Mouse (Mus musculus) MN1 (cell line): ENCODE measurements around the gene Negr1.

Experiments used
- DNase-seq: peaks from one replicate; pipeline ENCODE4 v3.0.0-alpha.2; 2016; ENCODE audit warnings: low spot score

Negr1 gene

DNA sequence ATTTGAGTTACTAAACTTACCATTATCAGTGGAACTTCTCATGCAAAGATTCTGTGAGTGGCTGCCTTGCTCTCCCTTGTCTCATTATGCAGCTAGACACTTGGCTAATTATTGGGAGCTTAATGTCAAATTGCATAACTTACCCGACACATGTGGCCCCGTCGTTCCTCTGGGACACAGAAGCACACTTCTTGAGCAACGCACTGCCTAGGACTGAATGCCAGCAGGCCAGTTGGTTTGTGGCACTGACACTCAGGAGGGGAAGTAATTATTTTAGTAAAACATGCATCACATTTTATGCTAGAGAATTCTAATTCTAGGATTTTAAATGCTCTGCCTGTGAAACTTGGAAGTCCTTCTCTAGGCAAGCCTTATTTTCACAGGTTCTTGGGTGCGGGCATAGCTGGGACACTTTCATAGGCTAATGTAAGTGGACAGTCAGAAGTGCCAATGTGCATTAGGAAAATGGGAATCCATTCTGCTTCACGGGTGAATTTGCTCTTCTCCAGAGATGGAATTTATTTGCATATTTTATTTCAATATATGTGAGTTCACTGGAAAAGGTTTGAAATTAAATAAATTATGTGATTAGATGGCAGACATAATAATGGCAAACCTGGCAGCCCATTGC lies 234.6 kb downstream of the Negr1 start:
- no peak for DNase-seq

DNA sequence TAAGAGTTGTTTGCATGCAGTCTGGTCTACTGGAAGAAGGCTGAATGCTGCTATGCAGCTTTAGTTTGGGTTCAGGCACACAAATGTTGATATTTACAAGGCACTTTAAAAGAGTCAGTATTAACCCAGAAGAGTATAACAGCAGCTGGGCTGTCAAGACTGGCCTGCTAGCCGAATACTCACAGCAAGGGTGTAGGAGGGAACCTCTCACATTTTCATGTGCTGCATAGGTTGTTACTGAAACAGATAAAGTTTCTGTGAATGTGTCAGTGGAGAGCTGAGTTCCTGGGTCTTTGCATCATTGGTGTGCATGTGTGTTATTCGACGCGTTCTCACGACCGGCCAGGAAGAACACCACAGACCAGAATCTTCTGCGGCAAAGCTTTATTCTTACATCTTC lies 237.6 kb downstream of the Negr1 start:
- DNase-seq, result no peak

DNA sequence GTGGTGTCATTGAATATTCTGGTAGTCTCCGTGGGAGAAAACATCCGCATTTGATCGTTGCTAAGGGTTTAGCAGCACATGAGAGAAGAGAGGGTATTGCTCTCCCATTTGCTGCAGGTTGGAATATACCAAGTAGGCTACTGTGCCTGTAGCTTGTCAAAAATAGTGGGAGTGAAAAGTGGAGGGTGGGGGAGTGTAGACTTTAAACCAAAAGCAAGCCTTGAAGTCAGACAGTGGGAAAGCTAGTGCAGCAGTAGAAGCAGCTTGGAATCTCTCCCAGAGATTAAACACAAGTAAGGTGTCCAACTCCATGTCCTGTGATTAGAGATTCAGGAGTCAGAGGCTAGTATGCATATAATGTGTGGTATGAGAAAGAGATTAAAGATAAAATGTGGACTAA lies 248.2 kb downstream of the Negr1 start:
- no peak for DNase-seq

DNA sequence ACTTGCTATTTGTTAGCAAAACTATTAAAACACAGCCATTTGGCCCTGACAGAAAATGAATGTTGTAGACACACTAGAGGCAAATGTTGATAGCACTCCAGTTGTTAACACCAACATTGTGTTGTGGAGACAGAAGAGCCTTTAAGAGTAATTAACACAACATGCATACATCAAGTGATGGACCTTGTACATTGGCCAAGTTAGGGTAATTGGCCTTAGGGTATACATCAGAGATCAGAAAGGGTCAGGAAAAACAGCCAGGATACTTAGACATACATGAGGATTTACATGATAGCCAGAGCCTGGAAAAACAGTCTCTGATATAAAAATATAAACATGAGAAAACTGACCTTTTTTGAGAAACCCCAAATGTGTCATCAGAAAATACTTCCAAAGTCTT lies 255.3 kb downstream of the Negr1 start:
- no peak for DNase-seq

DNA sequence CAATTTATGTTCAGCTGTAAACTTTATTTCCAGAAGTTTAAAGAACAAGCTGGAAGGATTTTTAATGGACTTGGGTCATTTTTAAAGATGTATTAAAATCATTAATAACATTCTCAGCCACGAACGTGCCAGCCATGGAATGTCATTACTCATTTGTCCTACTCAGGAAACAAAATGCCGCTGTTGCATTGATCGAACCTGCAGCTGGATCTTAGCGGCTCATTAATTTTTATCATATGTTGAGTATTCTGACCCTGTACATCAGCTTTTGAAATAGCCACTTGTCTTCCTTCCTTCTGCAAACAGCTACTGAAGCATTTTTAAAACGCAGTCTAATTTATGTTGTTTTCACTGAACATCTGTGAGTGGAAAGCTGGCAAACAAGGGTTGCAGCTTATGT lies 255.9 kb downstream of the Negr1 start:
- DNase-seq, result no peak

DNA sequence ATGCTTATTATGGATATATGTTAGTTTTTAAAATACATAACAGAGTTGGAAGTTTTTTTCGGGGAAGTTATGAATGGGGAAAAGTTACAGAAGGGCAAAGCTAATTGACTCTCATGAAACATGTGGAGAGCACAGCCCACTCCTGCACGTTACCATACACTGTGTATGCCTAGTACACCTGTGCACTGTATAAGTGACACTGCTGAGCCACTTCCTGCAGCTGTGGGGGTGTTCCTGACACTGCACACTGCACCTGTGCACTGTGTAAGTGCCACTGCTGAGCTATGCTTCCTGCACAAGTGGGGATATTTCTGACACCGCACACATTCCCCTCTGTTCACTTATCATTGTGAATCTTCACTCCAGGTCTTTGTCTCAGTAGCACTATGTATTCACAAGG lies 261.4 kb downstream of the Negr1 start:
- DNase-seq, result no peak

DNA sequence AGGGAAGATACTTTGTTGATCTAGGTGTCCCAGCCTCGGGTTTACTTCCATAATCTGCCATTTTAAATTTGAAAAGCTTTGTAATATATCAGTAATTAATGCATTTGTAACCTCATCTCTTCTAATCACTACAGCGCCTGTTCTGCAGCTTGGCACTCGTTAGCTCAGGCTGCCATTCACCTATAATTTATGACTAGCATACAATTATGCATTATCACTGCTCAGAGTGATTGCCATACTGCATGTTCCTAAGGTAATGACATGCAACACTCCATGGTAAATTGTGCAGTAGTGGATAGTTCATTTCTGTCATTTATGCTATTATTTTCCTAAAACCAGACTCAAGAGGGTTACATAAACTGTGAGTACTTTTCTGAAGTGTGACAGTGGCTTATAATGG lies 272.3 kb downstream of the Negr1 start:
- no peak for DNase-seq

DNA sequence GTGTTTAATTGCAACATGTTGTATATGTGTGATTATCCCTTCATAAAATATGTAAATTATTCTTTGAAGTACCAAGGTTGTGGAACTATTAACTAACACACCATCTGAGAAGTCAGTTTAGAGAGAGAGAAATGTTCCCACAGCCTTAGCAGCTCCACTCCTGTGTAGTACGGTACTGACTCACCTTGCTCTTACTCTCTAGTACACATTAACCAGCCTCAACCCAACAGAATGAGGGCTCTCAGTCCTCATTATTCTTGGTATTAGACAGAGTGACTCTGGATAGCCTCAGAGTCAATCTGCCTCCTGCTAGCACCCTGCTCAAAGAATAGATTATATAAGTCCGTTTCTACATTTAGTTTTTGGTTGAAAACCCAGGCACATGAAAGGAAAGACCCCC lies 277.0 kb downstream of the Negr1 start:
- no peak for DNase-seq

DNA sequence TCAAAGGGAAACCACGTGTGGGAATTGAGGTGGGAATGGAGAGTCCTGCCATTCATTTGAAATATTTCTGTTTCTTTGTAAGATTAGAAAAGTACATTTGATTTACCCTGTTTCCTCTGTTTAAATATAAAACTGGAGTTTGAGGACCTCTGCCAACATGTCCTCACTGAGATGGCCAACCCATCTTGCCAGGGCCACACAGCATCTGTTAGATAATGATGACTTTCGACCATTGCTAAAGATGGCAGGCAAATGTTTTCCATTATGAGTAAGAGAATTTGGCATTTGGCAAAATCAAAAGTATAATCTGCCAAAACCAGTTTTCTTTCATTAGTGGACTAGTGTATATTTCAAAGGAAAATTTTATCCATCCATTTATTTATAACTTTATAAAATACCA lies 286.8 kb downstream of the Negr1 start:
- DNase-seq, result no peak

DNA sequence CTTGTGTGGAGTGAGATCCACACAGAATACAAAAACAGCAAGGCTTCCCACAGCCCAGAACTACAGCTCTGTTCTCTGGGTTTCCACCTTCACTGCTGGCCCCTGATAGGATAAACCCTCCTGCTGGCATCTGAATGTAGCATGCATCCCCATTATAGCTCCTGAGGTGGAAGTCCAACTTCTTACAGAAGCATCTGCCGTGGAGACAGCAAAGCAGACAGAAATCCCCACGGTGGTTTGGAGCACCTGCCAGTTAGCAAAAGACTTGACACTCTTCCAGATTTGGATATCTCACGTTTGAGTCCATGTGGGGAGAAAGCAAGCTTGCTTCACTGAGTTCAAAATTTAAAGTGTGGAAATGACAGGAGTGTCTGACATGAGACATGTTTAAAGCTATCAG lies 290.3 kb downstream of the Negr1 start:
- no peak for DNase-seq

DNA sequence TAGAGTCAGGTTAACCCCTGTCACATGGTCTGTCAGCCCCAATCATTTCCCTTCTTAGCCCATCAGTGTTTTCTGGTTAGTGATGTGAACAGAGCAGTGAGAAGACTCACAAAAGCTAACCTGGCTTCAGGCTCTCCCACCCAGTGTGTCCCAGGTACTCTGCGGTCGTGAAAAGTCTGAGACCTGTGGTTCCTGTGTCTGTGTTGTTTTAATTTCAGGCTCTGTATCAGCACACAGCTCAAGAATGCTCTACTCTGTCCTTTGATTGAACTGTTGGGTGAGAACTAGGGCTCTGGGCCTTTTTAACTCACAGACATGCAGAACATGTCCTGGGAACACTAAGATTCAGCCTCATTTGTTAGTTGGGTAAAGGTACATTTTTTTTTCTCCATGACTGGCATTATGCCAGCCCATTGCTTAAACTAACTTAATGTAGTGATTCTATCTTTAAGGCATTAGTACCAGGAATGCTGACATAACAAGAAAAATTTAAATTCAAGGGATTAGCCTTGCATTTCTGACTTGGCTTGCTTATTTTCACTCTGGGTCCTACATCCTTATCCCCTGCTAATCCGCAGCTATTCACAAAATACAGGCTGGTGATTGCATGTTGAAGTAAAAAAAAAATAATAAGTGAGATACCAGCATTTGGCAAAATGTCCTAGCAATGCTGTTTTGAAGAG lies 308.8 kb downstream of the Negr1 start:
- no peak for DNase-seq

DNA sequence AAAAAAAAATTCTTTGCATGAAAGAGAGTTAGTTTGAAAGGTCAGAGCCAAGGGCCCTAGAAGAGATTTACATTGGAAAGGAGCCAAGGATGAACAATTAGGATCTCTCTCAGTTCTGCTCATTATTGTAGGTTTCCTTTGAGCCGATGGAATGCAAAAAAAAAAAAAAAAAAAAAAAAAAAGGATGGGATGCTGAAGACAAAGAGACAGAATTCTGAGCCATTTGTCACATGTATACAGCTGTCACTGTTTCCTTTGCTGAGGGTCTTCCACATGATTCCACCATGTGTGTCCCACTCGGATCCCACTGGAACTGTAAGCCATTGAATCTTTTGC lies 309.3 kb downstream of the Negr1 start:
- DNase-seq, result no peak

DNA sequence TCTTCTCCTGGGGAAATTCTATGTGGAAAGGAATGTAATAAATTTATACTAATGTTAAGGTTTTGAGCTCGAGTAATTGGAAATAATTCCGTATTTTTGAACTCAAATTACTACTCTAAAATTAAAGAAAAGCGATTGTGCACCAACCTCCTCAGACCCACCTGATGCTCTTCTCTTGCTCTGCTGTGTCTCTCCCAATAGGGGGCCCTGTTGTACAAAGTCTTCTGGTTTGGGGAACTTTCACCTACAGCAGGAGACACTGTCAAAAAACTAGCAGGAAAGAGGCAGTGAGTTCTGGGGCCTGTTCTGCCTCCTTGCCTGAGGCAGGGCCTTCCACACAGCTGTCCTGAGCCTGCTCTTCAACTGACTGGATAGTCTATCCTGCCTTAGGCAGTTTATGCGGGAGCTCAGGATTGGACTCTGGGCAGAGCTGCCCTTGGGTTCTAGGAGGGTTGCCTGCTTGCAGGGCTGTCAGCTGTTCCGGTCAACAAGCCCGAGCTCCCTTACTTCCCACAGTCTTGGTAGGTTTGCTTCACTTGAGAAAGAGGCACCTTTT lies 310.1 kb downstream of the Negr1 start:
- DNase-seq, result no peak

DNA sequence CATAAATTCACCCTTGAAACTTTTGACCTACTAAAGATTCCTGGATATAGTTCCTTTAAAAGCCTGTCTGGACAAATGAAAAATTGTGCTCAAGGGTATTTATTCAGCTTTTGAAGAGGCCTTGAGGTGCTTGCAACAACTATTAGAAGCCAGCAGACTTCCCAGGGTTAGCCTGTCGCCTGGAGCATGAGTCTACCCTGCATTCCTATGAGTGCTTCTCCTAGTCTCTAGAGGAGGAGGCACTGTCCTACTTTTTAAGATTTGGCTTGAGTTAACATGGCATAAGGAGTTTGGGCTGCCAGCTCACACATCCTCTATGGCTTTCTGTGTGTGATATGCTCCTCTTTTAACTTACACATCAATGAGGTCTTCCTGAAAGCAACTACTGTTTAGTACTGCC lies 315.0 kb downstream of the Negr1 start:
- no peak for DNase-seq

DNA sequence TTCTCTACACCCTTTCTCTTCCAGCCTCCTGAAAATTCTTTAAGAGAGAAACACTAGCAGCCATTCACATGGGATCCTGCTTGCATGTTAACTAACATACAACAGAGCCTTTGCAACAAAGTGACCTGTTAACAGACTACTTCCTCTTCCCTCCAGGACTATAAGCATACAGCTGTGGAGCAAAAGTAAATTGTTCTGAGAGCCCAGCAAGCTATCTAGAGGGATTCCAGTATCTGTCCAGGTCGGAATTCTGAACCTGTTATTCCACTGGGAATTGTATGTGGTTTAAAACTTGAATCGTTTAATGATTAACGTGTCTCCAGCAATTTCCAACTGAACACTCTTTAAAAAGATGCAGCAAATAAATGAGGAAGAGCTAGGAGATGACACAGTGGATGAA lies 320.5 kb downstream of the Negr1 start:
- no peak for DNase-seq

DNA sequence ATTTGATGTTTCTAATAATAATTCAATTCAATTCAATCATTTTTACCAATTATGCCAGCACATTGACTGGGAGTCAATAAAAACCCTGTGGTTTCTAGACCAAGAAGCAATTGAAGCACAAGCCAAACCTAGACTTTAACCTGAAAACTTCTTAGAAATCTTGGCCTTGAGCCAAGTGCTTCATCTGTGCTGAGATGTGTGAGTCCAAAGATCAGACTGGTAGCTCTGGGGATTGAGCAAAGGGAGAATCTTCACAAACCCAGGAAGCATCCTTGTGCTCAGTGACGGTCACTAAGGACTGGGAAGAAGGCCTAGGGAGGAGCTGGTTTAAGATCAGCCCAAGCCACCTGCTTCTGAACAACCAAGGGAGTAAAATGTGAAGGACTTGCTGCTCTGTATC lies 322.3 kb downstream of the Negr1 start:
- DNase-seq, result no peak

DNA sequence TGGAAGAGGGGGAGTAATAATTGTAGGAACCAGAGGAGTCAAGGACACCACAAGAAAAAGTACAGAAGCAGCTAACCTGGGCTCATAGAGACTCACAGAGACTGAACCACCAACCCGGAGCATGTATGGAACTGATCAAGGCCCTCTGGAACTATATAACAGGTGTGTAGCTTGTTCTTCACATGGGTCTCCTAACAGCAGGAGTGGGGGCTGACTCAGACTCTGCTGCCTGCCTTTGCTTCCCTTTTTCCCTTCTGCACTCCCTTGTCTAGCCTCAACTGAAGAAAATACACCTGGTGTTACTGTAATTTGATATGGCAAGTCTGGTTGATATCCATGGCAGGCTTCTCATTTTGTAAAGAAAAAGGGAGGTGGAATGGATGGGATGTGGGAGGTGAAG lies 324.1 kb downstream of the Negr1 start:
- DNase-seq, result no peak

DNA sequence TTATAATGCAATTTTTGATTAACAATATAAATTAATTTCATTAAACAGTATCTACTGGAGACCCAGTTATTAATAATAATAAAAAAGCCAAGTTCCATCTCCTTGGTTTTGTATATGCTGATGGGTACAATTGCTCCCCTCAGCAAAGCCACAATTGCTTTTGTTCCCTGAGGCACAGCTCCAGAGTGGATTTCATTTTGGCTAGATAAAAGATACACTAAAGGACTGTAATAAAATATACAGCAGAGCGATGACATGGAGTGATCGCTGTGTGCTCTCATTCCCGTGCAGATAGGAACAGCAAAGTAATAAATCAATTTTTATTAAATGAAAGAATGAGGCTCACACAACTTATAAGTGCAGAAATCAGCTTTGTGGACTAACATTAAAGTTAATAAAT lies 325.3 kb downstream of the Negr1 start:
- no peak for DNase-seq

DNA sequence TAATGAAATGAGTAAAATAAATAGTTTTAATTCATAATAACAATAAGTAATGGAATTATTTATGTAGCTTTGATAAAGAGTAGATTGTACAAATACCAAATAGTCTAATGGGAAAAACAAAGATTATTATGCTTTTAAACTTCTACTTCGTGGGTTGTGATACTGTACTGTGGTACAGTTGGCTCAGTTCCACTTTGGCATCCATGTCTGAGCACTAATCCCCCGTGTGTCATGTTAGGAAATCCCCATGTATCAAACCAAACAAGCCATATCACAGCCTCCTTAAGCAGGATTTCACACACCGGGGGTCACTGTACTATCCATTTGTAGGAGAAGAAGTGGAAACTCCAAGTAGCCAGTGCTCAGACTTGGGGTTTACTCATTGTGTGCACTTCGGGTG lies 329.4 kb downstream of the Negr1 start:
- DNase-seq, result no peak

DNA sequence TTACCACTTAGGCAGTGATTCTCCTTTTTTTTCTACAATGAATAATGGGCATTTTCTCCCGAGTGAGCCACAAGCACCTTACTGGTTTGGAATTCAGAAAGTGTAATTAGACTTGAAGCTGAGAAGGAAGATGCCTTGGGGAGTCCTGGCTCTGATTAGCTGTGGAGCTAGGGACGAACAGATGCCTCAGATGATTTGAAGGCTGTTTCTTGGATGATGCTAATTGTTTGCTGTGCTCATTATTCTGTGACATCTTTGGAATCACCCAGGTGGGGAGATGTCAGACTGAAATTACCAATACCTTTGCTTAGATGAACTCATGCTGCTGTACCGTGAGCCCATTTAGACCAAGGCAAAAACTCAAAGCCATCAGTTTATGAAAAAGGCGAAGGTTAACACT lies 333.7 kb downstream of the Negr1 start:
- no peak for DNase-seq

DNA sequence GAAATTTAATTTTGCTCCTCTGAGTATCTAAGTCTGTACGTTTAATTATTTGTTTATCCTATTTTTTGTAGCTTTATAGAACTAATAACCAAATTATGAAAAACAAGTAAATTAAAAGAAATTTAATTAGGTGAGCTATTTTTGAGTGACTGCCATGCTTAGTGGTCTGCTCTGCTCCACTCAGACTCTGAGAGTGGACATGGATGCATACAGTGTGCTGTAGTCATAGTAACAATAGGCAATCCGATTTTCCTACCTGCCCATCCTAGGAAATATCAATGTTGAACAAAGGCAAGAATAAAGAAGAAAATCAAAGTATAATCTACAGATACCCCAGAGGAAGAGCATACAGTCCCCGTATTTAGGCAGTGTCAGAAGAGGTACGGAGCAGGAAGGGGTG lies 334.5 kb downstream of the Negr1 start:
- no peak for DNase-seq

DNA sequence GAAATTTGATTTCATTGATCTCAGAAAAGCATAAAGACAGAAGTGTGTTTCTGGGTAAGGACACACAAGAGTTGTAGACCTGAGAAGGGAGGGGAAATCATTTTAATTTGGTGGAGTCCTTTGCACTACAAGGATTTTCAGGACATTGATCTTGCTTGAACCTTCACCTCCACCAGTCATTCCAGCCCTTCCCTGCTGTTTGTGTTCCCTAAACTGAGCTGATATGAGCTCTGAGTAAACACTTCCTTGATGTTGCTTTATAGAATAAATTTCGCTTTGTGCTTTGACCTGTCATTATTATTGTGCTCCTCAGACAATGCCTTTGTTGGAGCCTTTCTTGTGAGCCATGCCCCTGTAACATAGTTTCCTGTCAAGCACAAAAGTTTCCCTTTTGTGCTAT lies 335.0 kb downstream of the Negr1 start:
- DNase-seq, result no peak

DNA sequence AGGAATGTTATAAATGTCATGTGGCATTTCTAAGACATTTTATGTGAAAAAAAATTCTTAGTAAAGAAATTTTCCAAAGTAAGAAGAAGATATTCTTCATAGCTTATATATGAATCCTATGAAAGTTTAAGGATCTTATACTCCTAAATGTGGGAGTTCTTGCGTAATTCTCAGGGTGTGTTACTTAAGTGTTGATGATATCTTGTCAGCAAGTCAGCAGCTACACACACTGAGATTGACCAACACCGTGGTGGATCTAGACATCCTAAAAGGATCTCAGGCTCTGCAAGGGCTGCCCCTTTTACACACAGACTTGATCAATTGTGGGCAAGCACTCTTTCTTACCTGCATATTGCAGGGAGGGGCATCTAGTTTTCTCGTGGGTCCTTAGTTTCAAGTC lies 339.5 kb downstream of the Negr1 start:
- no peak for DNase-seq

DNA sequence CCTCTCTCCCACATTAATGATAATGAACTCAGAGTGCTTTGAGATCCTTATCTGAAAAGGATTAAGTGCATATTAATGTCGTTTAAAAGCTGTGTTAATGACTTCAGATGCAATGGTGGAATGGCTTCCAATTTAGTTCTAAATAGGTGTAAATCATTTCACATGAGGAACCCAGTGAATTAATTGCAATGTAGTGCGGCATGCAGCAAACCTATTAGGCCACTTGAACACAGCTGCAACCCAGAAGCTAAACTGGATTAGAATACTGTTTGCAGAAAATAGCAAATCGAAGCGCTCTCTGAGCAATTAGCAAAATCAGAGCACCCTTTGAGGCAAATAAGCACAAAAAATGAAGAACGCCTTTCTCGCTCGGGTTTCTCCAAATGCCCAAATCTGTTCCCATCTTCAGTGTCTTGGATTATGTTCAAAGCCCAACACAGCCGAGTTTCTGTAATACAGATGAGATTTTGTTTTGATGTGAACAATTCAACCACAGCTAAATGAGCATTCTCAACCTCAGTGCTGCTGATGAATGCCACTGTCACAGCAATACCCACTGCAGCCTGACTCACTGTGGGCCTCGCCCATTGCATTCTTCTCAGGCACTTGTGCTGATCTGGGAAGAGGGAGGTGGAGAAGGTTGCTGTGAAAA lies 342.5 kb downstream of the Negr1 start:
- DNase-seq, result no peak
